Mouse (Mus musculus): ENCODE data around the gene Ccdc187.

GRCm38 (mm10) chr2:26302005-26302503 is 7.7 kb upstream of the Ccdc187 start:
- TF ChIP-seq CTCF (IDR thresholded peaks at IDR 0.05; ENCODE audit: low read depth, low read length) (no peak), POLR2A (IDR thresholded peaks at IDR 0.05; ENCODE audit: extremely low read depth, insufficient read depth, low read length) (no peak)
